Mouse (Mus musculus): ENCODE measurements around the gene Tmem132c.

The Tmem132c gene

DNA sequence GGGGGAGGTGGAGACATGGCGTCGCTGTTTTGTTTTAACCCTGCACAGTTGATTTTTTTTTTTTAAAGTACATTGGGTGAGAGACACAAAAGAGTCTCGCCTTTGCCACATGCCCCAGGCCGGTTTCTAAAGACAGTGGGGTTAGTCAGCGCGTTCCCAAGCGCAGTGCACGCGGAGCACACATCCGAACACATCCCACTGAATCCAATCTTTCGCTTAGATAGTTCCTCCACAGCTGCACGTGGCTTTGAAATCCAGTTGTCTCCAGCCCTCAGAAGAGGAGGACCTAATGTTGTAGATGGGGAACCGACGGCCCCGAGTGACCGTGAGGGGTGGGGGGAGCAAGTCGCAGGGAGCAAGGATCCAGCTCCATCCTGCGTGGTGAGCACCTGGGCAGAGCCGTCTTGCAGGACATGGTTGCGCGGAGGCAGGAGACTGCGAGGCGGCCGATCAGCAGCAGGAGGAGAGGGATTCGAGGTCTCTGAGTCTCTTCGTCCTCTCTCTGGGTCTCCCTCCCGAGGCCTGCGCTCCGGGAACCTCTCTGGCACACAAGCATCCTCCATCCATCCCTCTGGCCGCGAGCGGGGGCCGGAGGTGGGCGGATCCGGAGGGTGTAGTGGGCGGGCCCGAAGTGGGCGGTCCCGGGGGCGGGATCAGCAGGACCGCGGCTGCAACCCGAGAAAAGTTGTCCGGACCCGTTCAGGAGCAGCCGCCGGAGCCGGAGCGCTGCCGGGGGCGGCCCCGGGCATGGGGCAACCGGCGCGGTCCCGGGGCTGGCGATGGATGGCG is at the start of gene Tmem132c:
Gene Tmem132c (plus strand): TSS at position 673 of the 789 bp plus-strand sequence.
- peak; percentile 91 for DNase-seq (ENCODE audit: low spot score)

GRCm38 (mm10) chr5:127191881-127192280 is 49.7 kb upstream of the Tmem132c start:
- peak; percentile 86 for DNase-seq (ENCODE audit: low spot score)

GRCm38 (mm10) chr5:127198850-127199249 is 42.8 kb upstream of the Tmem132c start:
- DNase-seq (ENCODE audit: low spot score), result peak; percentile 57

DNA sequence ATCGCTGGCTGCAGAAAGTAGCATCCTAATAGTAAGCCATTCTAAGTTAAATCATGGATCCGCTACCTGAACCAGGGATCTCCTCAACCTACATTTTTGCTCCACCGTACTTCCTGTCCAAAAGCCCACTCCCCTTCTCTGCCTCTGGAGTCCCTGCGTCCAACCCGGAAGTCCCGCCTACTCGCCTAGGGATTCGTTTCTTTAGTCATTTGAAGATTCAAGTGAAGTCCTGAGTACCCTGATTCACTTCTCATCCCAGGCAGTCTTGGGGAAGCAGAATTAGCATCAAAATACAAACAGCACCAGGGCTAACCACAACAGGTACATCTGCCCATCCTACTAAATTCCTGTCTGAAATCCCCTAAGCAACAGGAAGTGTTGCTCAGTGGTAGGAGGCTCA is 36.7 kb upstream of the Tmem132c start:
- no peak for DNase-seq (ENCODE audit: low spot score)

GRCm38 (mm10) chr5:127216389-127216788 is 25.2 kb upstream of the Tmem132c start:
- DNase-seq (ENCODE audit: low spot score), result no peak

DNA sequence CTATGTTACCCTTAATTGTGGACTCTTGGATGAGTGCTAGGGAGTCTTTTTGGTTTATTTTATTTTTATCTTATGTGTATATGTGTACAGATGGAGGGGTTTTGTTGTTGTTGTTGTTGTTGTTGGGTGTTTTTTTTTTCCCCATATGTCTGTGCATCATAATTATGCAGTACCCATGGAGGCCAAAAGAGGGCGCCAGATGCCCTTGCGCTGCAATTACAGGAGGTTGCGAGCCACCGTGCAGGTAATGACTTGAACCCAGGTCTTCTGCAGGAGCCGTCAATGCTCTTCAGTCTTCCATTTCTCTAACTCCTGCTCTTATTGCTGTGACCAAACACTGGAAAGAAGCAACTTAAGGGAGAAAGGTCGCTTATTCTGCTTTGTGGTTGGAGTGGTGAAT is 23.9 kb upstream of the Tmem132c start:
- DNase-seq (ENCODE audit: low spot score), result no peak

DNA sequence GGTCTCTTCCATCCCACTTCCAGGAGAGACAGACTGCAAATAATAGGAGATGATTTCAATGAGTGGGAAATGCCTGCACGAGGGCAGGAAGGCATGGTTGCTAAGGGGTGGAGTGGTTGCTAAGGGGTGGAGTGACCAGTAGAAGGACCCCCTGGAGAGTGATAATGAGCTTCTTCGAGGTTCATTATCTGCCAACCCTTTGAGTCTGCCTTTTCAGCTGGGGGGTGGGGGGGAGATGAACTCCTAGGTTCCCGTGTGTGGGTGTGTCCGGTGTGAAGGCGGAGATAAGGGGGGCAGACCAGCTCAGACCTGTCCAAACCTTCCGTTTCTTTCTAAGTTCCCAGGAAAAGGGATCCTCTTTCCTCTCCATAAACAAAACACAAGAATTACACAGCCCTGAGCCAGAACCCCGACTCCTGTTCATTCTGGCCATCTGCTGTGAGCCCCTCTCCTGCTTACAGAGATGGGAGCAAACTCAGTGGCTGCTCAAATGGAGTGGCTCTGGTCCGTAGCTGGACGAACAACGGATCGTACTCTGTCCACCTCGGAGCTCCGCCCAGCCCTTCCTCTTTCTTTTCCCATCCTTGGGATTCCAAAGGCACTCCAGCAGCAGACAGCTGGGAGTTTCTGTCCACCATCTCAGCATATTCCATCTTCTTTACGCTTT is 13.5 kb upstream of the Tmem132c start:
- DNase-seq (ENCODE audit: low spot score), result peak; percentile 81

GRCm38 (mm10) chr5:127234715-127235114 is 6.9 kb upstream of the Tmem132c start:
- DNase-seq (ENCODE audit: low spot score), result peak; percentile 93

DNA sequence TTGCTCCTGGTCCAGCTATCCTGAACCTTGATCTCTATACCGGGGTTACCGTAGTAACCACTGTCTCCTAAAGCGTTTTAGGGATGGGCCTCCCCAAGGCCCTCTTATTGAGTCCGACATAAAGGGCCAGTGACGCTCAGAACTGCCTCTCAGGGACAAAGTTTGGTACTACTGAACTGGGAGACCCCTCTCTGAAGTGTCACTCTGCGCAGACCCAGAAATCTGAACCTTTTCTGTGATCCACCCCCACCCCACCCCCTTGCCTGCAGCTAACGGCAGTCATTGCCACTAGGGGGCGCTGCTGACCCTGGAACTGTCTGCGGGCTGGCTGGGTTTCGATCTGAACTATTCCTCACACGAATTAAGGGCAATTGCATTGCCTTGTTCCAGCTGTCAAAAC is 6.4 kb upstream of the Tmem132c start:
- DNase-seq (ENCODE audit: low spot score), result peak; percentile 92

DNA sequence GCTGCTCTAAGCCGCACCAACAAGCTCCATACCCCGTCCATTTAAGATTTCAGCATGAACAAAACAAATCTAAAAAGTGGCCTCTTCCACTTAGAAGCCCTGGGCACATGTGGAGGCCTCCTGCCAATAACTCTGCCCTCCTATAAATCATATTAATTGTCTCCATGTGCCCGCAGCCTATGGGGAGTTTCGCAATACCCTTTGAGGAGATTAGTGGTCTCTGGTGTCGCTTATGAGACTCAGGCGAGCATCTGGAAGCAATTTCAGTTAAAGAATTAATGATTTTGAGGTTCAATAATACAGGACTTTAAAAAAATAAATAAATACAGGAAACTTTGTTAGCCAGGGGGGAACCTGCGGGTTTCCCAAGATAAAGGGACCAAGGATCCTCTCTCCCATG is 1.9 kb upstream of the Tmem132c start:
- DNase-seq (ENCODE audit: low spot score), result peak; percentile 85

GRCm38 (mm10) chr5:127240646-127241045 is 962 bp upstream of the Tmem132c start:
- DNase-seq (ENCODE audit: low spot score), result no peak

DNA sequence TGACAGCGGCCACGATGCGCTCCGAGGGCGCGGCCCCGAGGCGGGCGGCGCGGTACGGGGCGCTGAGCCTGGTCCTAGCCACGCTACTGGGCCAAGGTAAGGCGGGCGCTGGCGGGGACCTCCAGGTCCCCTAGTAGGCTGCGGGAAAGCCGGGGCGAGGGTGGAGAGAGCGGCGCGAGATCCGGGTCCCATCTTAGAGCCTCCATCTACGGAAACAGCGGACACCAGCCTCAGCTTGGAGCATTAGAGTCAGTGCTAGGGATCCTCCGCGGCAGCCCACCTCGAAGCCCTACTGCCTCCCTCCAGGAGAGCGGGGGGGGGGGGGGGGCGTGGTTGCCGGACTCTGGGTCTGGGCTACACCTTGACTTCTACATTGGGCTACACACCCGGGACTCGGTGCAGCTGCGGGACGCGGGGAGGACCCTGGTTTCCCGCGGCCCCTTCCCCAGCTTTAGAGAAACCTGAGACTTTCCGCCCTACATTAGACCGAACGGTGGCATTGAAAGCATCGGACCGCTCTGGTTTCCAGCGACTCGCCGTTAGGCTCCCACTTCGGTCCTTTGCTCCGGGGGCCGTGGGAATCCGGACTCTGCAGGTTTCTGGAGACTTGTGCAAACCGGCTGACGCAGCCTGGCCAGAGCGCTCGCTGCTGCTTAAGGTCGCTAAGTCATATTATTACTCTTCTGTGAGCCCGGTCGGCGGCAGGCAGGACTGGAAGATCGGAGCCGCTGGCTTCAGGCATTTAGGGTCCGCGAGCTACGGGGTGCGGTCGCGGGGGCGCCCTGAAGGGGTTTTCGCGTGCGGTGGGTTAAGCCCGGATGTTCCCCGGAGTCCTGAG is 536 bp downstream of the Tmem132c start:
- DNase-seq (ENCODE audit: low spot score), result peak; percentile 70

DNA sequence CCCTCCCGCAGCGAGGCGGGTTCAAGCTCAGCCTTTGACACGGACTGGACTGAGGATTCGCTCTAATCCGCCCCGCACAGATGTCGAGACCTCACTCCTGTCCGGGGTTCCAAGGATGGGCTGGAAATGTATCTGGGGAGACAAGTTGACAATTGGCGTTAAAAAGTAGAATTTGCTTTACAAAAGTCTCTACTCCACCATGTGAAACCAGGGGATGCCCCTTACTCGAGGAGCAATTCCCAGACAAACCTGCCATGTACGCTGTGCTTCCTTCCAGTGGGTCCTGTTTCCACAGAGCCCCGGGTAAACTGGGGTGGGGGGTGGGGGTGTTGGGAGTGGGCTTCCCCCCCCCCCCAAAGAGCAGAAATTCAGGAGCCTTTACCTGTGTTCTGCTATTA is 1.2 kb downstream of the Tmem132c start:
- no peak for DNase-seq (ENCODE audit: low spot score)

- peak; percentile 39 for DNase-seq (ENCODE audit: low spot score)
Observed at GRCm38 (mm10) chr5:127243209-127243608, 1.6 kb downstream of the Tmem132c start.

DNA sequence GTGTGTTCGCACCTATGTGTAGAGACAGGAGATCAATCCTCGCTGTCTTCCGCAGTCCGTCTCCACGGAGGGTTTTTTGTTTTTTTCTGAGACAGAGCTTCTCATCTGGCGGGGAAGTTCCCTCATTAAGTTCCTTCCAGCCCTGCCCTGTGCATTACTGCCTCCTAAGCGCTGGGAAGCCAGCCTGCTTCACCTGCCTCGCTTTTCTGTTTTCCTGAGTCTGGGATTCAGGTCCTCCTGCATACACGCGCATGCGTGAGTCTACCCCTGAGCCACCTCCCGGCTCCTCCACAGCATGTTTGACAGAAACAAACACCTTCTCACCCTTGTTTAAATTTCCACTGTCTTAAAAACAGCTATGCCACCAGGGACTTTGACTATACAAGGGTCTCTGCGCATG is 2.0 kb downstream of the Tmem132c start:
- DNase-seq (ENCODE audit: low spot score), result peak; percentile 31

- DNase-seq (ENCODE audit: low spot score), result no peak
Observed at GRCm38 (mm10) chr5:127253263-127253662, 11.7 kb downstream of the Tmem132c start.

DNA sequence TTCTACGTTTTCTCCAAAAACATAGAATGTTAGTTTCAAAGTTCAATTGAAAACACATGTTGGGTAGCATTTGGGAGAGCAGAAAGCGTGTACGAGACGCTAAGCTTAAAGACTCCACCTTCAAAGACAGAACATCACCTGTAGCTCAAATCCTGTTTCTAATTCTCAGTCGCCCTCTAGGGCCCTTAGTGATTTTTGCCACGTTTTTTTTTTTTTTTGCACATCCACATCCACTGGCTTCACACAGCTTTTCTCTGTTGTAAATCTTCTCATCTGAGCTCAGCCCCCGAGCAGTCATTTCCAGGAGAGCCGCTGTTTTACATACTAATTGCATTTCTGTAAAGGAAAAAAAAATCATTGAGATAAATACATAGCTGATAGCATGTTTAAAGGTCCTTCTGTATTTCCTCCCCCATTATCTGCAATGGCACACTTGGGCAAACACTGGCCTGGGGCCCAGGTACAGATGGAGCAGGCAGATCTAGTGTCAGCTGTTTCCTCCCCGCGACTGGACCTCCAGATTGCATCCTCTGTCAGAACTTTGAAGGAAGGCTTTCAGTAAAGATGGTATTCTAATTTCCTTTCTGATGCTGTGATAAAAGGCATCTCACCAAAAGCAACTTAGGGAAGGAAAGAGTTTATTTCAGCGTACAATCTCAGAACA is 15.5 kb downstream of the Tmem132c start:
- DNase-seq (ENCODE audit: low spot score), result no peak

- no peak for DNase-seq (ENCODE audit: low spot score)
Observed at GRCm38 (mm10) chr5:127262136-127262535, 20.5 kb downstream of the Tmem132c start.

DNA sequence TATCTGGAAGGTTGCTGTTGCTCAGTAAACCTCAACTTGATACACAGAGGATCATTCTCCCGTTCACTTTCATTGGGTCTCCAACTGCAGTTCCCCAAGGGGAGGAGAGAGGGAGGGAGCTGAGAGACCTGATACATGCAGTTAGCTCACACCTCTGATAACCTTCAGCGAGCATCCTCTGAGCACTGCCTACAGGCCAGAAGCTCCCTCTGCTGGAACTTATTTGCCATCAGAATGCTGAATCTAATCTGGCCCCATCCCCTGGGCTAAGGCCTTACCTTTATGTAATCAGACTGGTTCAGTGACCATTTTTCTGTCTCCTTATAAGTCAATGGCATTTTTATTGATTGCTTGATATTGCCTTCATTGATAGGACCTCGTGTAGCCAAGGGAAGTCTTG is 29.5 kb downstream of the Tmem132c start:
- no peak for DNase-seq (ENCODE audit: low spot score)

- peak; percentile 41 for DNase-seq (ENCODE audit: low spot score)
Observed at GRCm38 (mm10) chr5:127279462-127279861, 37.9 kb downstream of the Tmem132c start.

DNA sequence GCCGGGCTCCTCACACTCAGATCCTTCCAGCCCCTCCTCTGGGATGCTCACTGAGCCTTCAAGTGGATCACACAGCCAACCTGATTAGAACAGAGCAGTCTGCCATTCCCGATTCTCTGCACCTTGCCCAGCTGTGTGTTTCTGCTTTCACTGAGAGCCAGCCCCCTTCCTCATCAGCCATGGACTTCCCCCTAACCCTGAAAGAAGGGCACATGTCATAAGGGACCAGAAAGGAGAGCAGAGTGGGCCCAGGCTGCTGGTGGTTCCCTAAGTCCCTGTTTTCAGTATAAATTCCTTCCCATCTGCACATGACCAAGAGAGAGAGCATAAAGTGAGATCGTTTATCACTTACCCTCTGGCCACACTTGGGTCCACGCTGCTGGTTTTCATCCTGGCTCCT is 39.6 kb downstream of the Tmem132c start:
- DNase-seq (ENCODE audit: low spot score), result no peak

DNA sequence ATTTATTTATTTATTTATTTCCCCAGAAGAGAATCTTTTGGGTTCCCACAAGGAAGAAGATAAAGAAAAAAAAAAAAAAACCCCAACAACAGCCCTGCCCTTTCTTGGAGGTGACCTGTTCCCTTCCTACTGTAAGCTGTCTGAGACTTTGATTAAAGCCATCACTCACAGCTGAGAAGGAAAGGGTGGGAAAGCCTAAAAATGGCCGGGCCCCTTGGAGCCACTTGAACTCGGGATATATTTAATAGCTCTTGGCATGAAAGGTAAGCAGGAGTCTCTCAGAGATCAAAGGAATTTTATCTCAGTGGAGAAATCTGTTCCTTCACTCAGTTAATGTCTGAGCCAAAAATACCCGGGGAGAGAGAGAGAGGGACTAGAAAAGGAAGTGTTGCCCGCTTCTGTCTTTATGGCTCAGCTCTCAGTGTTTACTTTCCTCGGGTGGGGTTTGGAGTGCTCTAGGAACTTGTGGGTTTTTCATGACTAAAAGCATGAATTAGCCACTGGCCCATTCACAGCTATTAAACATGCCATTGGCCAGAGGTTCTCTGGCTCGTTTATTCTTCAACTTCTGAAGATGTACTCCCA is 41.0 kb downstream of the Tmem132c start:
- DNase-seq (ENCODE audit: low spot score), result no peak

Data from embryo, embryonic 10.5 days (tissue).